Mouse (Mus musculus) gastrocnemius, postnatal 25 days (tissue): ENCODE measurements at regions not wholly inside any gene's neighbourhood (a gene's known extent, or its start where the extent isn't known, plus 50 kb on each side); places are given as distances from the start of the nearest gene placed in this dataset.

ENCODE experiments used
- DNase-seq: peaks from one replicate; pipeline ENCODE4 v3.0.0; 2022

DNA sequence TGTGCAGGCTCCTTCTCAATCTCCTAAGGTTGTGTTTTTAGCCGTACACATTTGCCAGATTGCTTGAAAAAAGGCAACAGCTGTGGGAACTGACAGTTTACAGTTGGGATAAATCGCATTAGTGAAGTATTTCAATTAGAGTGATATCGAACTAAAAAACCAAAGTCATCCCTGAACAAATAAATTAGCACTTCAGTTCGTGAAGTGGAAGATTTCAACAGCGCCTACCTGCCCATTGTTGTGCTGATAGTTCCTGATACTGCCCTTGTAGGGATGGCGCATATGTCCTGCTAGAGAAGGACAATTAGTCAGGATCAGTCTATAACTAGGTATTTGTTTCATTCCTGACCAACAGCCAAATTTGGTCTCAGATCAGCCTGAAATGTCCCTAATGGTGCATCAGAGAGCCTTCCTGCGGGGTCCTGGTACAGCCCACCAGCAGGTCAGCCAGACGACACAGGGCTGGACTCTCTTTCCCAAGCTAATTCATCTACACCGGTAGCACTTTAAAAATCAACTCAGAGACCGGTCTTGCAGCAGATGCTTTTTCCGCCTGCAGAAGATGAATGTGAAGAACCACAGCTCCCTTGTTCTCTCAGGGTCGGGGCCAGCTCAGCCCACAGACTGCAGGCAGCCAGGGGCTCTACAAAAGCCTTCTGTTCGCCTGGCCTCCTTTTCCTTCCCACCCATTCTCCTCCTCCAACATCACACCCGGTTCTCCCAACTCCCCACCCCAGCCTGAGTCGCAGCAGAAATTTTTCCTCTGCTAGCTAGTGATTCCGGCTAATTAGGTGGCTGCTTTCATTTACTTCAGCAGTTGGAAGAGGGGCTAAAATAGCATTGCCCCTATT lies 146.1 kb downstream of the Psat1 start:
- DNase-seq, result peak; percentile 28

DNA sequence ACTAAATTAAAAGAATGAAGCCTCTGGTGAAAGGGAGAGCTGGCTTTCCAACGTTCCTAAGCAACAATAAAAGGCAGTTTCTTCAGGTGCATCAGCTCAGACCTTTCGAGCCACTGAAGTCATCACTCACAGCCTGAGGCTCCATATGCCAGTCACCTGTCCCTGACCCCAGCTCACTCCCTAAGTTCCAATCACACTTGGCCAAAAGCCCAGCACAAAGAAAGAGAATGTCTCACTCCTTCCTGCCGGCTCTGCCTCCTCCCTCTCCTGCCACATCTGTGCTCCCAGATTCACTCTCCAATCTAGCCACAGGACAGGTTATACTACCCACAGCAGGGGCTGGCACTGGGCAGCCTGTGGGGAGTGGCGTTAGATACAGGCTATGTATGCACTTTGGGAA lies 150.7 kb downstream of the Psat1 start:
- DNase-seq, result no peak

DNA sequence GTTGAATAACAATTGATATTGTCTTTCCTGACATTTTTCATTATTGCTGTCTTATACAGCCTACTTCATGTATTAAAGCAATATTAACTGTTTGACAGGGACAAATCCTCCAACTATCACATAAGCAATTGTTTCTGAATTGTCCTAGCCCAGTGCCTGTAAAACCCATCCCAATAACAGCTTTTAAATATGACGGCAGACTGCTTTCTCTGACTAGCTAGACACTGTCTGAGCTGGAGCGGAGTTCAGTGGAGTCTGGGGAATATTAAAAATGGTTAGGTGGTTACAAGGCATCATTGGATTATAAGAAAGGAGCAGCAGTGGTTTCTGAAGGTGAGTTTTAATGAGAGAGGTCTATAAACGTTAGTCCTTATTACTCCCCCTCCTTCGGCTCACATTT lies 155.2 kb downstream of the Psat1 start:
- DNase-seq, result no peak

DNA sequence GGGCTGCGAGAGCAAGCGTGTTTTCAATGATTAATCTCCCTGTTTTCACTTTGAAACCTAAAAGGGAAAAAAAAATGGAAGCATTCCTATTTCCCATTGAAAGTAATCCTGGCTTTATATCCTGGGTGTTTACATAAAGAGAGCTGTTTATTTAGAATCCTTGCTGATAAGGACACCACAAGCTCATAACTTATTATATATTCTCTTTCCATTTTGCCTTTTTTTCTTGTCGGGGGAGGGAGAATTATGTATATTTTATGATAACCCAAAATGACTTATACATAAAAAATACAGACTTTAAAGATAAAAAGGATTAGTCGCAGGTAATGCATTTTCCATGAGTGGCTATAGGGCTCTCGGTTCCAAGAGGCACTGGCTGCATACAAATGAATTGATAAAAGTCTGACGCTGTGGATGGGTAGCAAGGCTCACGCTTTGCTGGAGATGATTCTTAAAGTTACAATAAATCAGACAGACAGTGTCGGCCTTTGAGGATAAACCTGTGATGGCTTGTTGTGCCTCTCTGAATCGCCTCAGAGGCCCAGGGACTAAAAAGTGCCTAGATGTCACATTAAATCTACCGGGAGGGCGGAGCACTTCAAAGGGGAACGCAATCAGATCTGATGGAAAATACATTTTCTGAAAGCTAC lies 155.7 kb downstream of the Psat1 start:
- DNase-seq, result no peak

DNA sequence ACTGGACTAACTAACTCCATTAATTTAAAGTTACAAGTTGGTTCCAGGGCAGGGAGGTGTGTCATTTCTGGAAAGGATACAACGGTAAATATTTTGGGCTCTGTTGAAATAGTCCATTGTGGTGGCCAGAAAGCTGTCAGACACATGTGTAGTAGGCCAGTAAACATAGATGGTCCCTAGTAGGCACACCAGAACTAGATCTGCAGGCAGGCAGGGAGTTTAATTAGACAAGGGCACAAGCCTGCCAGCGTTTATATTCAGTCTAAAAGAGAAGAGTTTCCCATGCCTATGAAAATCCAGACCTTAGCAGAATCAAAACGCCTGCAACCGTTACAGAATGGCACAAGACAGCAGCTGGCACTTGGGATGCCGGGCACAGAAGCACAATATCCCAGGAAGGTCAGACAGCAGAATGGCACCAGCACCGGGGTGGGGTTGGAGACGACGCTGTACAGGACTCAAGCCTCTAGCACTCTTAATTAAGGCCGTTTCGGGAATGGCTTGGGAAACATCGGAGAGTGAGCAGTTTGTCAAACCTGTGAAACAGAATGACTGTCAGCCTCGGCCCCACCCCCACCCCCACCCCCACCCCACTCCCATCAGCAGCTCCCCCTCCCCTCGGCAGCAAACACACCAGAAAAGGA lies 156.4 kb downstream of the Psat1 start:
- no peak for DNase-seq

DNA sequence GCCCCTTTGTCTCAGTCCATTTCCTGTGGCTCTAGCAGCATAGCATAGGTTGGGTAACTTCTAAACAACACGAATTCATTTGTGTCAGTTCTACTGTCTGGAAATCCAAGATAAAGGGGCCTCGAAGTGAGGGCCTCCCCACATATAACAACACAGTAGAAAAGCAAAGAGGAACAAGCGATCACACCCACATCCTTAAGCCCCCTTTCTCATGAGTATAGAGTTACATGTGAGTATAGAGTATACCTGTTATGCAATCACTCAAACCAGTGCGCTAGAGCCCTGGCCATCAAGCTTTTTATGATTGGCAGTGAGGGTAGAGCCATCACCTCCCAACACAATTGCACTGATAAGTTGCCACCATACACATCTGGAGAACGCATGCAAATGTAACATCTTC lies 157.4 kb downstream of the Psat1 start:
- no peak for DNase-seq

DNA sequence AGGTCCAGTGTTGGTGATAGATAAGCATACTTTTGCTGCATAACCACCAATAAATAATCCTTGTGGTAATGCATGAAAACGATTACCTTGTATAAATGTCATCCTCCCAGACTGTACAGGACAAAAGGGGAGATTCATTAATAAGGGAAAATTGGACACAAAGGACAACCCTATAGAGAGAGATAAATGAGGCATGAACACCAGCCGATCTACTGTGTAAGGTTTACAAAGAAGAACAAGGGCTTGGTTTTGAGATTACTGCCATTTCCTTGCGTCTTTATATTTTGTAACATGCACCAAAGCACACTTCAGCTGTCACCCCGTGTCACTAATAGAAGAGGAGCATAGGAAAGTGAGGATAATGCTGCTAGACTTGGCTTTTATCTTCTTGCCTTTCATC lies 162.5 kb downstream of the Psat1 start:
- no peak for DNase-seq

DNA sequence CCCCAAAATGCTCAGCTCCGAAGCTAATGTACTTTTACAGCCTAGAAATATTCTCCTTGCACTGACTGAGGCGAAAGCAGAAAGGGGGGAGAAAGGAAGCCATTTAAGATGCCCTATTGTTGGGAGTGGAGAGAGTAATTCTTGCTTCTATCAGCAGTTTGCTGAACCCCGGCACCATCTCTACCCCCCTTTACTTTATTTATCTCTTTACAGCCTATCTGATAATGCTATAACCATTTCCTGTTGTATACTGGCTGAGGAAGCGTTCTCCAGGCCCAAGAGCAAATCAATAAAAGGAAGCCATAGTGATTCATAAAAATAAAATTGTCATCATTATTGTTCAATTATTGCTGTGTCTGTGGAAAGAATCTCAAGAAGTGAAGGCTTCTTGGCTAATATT lies 177.5 kb downstream of the Psat1 start:
- DNase-seq, result no peak

DNA sequence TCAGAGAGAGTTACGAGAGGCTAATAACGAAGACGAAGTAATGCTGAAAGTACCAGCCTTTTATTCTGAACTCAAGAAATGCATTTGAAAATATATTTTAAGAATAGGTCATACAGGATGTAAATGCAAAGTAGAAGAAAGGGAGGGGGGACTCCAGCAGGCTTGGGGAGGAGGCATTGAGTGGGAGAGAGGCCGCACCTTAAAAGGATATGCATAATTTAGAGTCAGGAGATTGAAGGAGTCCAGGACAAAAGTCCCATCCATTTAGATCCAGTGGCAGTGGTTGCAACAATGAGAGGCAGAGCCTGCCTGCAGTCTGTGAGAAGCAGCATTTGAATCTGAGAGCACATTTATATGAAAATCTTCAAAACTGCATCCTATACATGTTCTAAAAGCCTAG lies 186.1 kb downstream of the Psat1 start:
- DNase-seq, result no peak

DNA sequence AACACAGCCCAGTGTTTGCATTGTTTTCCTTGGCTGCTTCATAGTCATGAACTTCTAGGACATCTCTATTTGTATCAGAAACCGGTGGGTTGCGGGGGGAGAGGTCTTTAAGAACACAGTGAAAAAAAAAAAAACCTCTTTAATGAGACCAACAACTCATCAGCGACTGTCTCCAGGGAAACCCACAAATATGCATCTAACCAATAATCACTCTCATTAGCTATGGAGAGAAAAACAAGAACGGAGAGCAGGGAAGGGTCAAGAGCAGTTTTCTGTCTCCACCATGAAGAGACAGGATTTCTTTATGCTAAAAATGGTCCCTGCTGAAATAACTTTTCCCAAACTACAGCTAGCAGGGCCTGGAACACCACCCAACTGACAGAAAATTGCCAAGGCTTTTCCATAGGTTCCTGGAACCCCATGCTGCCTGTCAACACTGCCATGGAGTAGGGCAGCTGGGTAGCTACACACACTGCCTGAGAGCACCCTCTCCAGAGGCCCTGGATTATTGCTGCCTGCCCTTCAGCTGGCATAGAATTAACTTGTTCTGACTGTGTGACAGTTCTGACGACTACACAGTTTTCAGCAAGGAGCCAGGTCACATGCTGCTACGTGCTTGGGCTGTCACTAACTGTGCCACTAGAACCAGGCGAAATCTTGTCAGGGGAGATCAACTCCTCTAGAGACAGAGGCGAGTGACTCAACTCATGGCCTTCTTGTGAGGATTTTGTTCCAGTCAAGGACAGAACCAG lies 201.9 kb downstream of the Psat1 start:
- DNase-seq, result no peak

DNA sequence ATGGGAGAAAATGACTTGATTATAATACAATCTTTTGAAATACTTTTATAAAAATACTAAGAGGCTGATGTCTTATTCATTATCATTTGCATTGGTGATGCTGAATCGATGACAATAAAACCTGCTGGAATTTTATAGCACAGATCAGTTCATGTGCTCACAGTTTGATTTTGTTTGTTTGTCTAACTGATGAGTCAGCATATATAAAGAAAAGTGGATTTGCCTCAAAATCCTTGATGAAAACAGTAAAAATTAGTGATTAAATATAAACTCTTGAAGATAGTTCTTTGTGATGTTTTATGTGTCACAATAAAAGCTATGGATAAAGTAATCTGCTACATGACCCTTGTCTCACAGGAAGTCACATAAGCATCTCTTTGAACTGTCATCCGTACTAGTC lies 210.9 kb downstream of the Psat1 start:
- no peak for DNase-seq

DNA sequence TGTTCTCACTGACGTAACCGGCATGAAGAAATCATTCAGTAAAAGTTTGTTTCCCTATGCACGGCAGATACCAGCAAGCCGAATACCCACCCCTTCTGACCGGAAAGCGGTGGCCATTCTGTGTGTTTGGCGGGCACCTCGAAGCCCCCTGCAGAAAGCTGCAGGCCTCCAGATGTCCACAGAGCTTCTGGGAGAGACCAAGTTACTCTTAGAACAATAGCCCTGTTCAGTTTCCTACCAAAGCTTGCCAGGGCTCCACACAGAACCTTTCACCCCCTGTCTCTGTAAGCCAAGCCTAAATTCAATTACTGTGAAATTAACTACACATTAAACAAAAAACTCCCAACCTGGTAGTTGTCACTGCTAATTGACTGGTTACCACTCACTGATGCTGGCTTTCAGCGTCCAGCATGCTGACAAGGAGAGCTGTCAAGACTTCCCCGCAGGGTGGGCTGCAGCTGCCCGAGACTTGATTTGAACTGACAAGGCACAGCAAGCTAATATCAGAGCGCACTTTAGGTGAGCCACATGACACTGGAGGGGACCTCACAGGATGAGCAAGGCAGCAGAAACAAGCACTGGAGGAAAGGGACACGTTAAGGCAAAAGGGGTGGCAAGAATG lies 220.2 kb downstream of the Psat1 start:
- DNase-seq, result no peak

DNA sequence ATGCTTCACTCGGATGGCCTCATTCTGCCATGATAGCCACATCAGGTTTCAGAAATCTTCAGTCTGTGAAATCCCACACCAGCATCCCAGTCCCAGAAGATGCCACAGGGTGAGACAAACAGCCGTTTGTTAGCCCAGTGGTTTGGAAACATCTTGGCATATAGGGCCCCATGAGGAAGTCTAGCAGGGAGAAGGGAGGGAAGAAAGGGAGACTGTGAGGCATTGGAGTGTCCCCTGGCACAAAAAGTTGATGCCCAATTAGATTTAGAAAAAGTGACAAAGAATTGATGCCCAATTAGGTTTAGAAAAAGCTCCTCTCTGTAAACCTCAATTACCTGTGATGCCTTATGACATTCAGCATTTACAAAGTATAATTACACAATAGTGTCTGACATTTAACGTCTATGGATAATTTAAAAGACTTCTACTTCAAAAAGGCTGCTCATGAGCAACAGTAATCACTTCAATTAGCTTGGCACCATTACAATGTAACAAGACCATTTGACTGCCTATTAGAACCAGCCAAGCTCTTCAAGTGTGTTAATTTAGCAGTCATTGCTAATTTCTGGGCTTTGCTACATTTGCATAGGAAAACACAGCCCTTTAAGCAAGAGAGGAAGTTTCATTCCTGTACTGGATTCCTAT lies 254.6 kb downstream of the Psat1 start:
- no peak for DNase-seq

DNA sequence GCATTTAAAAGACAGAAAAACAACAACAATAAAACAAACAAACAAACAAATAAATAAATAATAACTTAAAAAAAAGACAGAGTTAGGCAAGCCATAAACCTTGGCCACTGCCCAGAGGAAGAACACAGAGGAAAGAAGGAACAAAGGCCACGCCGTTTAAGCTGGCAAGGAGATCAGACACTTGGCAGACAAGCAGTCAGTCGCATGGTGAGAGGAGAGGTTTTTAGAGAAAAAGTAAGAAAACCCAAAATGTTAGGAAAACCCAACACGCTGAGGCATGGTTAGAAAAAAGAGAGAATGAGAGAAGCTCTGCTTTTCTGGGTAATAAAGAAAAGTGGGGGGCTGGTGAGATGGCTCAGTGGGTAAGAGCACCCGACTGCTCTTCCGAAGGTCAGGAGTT lies 277.1 kb downstream of the Psat1 start:
- DNase-seq, result no peak

DNA sequence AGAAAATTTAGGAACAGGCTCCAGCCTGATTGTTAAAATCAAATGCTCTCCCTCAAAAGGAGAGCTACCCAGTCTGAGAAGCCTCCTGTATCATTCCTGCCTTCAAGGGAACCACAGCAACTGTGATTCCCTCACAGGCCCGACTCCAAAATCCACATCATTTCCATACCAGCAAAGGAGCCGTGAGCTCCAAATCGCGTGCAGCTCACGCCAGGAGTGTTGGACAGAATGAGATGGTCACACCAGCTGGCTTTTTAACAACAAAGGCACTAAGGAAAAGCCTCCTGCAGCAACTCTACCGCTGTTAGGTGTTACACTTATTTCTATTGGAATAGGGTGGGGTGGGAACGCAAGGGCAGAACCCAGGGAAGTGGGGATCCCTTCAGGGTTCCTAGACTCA lies 277.6 kb downstream of the Psat1 start:
- DNase-seq, result no peak

DNA sequence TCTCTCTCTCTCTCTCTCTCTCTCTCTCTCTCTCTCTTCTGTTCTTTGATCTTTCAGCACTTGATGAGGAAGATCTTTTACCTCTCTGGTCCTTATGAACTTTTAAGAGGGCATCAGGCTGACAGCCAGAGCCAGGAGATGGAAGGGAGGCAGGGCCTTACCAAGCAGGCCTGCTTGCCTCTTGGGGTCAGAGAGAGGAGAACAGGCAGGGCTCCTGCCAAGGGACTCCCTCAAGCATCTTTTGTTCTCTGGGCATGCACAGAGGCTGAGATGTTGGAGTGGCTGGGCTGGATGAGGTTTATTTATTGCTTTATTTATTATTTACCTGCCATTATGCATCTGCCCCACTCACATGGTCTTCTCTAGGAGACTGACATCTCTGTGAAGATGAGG lies 278.5 kb downstream of the Psat1 start:
- DNase-seq, result no peak

DNA sequence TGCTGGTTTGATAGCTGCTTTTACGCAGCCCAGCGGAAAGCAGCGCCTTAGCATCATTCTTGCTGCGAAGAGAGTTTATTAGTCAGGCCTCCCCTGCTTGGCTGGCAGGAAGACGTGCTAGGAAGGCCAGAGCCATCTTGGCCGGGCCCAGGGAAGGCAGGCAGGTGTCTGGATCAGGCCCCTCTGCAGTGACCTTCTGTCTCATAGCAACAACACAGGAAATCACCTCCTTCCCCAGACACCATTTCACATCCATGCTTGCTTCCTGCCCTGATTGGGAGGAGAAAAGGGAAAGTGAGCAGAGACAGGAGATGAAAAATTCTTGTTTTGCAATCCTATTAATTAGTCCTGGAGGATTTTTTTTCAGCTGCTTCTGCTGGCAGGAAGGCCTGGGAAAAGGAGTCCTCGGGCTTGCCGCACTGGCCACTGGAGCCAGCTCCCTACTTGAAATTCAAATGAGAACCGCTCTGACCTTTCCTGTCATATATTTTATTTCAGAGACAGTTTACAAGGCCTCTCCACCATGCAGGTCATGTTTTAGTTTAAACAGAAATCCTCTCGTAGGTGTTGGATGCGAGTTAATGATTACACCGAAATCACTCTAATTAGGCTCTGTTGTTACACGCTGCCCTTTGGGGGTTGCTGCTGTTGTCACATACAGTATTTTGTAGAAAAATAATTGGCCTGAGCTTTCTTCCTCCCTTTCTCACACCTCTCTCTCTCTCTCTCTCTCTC lies 279.1 kb downstream of the Psat1 start:
- DNase-seq, result peak; percentile 72

DNA sequence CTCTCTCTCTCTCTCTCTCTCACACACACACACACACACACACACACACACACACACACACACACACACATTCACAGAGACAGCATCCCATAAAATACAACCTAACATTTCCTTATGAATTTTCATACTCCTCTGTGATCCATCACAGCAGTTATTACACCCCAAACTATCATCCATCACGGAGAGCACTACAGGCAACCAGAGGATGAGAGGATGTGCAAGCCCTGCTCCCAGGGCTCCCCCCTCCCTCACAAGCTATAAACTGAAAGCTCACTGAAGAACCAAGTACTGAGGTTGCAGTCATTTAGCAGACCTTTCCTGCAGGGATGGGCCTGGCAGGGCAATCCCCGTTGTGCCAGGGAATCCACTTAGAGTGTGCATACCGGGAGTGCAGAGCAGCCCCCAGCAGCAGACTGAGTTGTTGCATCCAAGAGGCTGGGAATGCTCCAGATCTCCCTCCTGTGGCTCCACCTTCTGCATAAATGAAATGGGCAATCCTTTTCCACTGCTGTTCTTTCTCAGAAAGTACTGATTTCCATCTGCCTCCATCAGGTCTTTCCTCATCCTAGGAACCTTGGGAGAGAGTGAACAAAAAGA lies 283.4 kb downstream of the Psat1 start:
- DNase-seq, result no peak

DNA sequence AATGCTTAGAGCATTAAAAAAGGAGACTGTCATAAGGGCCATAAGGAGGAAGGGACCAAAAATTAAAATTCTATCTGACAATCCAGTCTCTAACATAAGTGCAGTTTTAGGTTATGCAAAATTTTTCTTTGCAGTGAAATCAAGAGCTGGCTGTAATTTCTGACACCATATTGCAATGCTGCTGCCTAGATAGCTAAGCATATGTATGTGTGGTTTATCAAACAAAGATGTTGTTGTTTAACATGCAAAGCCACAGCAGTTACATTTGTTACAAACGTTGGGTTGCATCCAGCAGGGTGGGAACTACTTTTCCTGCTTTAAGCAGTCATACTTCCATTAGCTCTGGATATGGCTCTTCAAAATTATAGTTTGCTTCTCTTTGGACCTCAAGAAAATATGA lies 288.5 kb downstream of the Psat1 start:
- no peak for DNase-seq

DNA sequence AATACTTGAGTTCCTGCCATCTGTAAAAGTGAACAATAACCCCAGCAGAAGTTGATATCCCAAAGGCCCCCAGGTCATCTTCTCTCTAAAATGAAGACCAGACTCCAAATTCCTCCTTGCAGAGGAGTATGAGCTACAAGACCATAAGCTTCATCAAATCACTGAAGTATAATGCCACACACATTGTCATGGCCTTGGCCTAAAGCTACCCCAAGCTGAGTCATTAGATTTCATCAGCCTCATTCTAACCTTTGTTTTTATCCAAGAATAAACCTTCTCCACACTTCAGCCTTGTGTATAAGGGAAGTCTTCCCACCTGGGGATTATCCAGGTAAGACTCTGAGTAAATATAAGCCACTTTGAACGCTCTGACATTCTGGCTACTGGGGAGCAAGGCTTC lies 289.3 kb downstream of the Psat1 start:
- DNase-seq, result no peak

DNA sequence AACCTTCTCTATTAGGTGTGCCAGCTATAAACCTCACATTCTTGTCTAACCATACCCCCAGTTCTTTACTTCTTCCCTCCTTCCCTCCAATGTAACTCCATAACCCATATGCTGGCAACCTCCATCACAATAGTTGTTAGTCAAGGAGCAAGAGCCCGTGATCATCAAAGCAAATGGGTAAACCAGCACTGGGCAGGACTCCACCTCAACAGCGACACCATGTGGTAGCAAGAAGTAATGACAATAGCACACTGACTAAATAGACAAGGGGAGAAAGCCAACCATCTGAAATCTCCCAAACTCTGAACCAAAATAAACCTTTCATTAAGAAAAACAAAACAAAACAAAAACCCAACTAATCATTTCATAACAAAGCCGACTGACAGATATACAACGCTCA lies 297.8 kb downstream of the Psat1 start:
- DNase-seq, result no peak
